Mouse (Mus musculus) naive thymus-derived CD4-positive, alpha-beta T cell, adult 5 months (primary cell): ENCODE measurements around the gene Lyplal1. TPM values are rescaled to one million over a fixed set of nuclear protein-coding genes. Genes with fewer than 3 reads are reported as not detected.

ENCODE experiments used
- polyA plus RNA-seq: library from polyadenylated mRNA; unstranded; fragments of 100-300 nt; shearing (Covaris generic); gene quantifications from one replicate; pipeline ENCODE4 v1.2.1, GENCODE M21; 2017

The Lyplal1 gene
- polyA plus RNA-seq: not detected

DNA sequence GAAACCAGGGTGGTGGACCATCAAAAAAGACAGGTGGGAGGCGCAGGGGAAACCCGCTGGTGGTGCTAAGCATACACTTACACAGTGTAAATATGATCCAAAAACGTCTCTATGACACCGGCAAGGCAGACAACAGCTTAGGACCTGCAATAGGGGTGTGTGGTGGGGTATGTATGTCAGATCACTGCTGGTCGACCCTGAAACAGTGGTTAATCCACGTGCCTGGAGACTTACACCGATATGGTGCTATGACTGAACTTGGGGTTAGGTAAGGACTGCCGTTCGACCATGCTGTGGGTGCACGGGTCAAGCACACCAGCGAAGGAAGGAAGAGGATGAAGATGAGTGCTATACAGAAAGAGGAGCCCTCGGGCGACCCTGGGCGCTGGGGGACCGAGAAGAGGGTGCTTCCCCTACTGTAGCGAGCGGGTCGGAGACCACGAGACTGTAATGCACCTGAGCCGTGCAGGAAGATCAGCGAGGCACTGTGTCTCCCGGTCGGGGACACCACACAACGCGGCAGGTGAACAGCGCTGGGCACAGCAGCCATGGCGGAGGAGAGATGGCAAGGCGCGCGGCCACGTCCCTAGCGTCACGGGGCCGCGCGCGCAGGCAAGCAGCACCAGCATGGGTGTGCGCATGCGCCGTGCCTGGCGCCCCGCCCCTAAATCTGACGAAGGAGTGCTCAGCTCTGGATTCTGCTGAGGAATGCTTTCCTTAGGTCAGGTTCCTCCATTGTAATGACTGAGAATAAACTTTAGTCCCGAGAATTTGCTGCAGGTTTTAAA lies at the start of gene Lyplal1:
Gene Lyplal1 (minus strand): TSS at position 610 of the 788 bp plus-strand sequence.

